Mouse (Mus musculus) myocyte (in vitro differentiated cells): ENCODE measurements at regions not wholly inside any gene's neighbourhood (a gene's known extent, or its start where the extent isn't known, plus 50 kb on each side); places are given as distances from the start of the nearest gene placed in this dataset.

Experiments used
- H3K27me3 ChIP-seq: one replicate; pipeline ENCODE4 v1.6.1; 2011; ENCODE audit not compliant: control insufficient read depth, insufficient read depth, insufficient read length
- H3K36me3 ChIP-seq: one replicate; pipeline ENCODE4 v1.6.1; 2011; ENCODE audit not compliant: control insufficient read depth, insufficient read depth
- H3K4me2 ChIP-seq: one replicate; pipeline ENCODE4 v1.6.1; 2011; ENCODE audit warnings: low read depth, control low read depth
- H3K4me3 ChIP-seq: one replicate; pipeline ENCODE4 v1.5.1; 2011; ENCODE audit warnings: mild to moderate bottlenecking, control low read depth, moderate library complexity
- H3K79me2 ChIP-seq: one replicate; pipeline ENCODE4 v1.6.1; 2011; ENCODE audit not compliant: control insufficient read depth, insufficient read depth
- H3ac ChIP-seq: one replicate; pipeline ENCODE4 v1.6.1; 2011; ENCODE audit not compliant: control insufficient read depth, insufficient read length
- CEBPB ChIP-seq: IDR thresholded peaks from 2 replicates; pipeline ENCODE4 v1.6.1; 2011; ENCODE audit warnings: mild to moderate bottlenecking, moderate library complexity; ENCODE audit not compliant: poor library complexity, insufficient read depth, severe bottlenecking
- E2F4 ChIP-seq: IDR thresholded peaks from one replicate; pipeline ENCODE4 v1.6.1; 2011; ENCODE audit warnings: mild to moderate bottlenecking, control low read depth, moderate library complexity; ENCODE audit not compliant: insufficient read depth
- MAX ChIP-seq: IDR thresholded peaks from one replicate; pipeline ENCODE4 v1.6.1; 2011; ENCODE audit warnings: low read depth, mild to moderate bottlenecking, control low read depth
- MYOD1 ChIP-seq, 3 experiments: IDR thresholded peaks; one replicate each; pipeline ENCODE4 v1.6.1; 2011; ENCODE audit warnings: control low read depth in 2 of 3, low read depth in 2 of 3, mild to moderate bottlenecking in 2 of 3, moderate library complexity in 1 of 3; ENCODE audit not compliant: insufficient read length in 2 of 3, control insufficient read depth in 1 of 3
- MYOG ChIP-seq, 3 experiments: IDR thresholded peaks; one replicate each; pipeline ENCODE4 v1.6.1; 2011; ENCODE audit warnings: control low read depth in 2 of 3, low read depth in 2 of 3, mild to moderate bottlenecking in 2 of 3; ENCODE audit not compliant: insufficient read length in 2 of 3, control insufficient read depth in 1 of 3, insufficient read depth in 1 of 3
- POLR2A ChIP-seq: IDR thresholded peaks from one replicate; pipeline ENCODE4 v1.6.1; 2011; ENCODE audit warnings: low read depth, mild to moderate bottlenecking, control low read depth, moderate library complexity; ENCODE audit not compliant: insufficient read length
- POLR2AphosphoS2 ChIP-seq: IDR thresholded peaks from one replicate; pipeline ENCODE4 v1.6.1; 2011; ENCODE audit warnings: low read depth, control low read depth; ENCODE audit not compliant: insufficient read length
- REST ChIP-seq: IDR thresholded peaks from one replicate; pipeline ENCODE4 v1.6.1; 2011; ENCODE audit warnings: mild to moderate bottlenecking, control low read depth, moderate library complexity; ENCODE audit not compliant: insufficient read depth, insufficient read length
- SRF ChIP-seq: IDR thresholded peaks from one replicate; pipeline ENCODE4 v1.6.1; 2011; ENCODE audit warnings: low read depth; ENCODE audit not compliant: control insufficient read depth, insufficient read length
- TCF12 ChIP-seq: IDR thresholded peaks from one replicate; pipeline ENCODE4 v1.6.1; 2011; ENCODE audit warnings: mild to moderate bottlenecking, control low read depth; ENCODE audit not compliant: poor library complexity, insufficient read depth, severe bottlenecking
- TCF3 ChIP-seq: IDR thresholded peaks from one replicate; pipeline ENCODE4 v1.6.1; 2011; ENCODE audit warnings: low read depth, control low read depth; ENCODE audit not compliant: insufficient read length
- USF1 ChIP-seq: IDR thresholded peaks from one replicate; pipeline ENCODE4 v1.6.1; 2011; ENCODE audit warnings: low read depth, mild to moderate bottlenecking, control low read depth, moderate library complexity

- no peaks in the 10 kb centered on the region for H3K27me3 ChIP-seq
- no peaks in the 10 kb centered on the region for H3K79me2 ChIP-seq
- H3K36me3 ChIP-seq = no peaks in the 10 kb centered on the region
- no peak overlapping the region for H3ac ChIP-seq
- no peak for TF ChIP-seq E2F4
- no peak for TF ChIP-seq MYOD1 (IDR thresholded peaks at IDR 0.05; ENCODE audit: control insufficient read depth in 1 of 3, insufficient read length in 2 of 3, low read depth in 2 of 3)
- TF ChIP-seq TCF3 = no peak
- no peak for TF ChIP-seq CEBPB
- no peak for TF ChIP-seq SRF
- TF ChIP-seq USF1 = no peak
- TF ChIP-seq POLR2A = no peak
- TF ChIP-seq POLR2AphosphoS2 = no peak
- H3K4me3 ChIP-seq = no peak overlapping the region
- peak overlapping the region; percentile 26 for H3K4me2 ChIP-seq
Measured at GRCm38 (mm10) chr13:97533896-97534666, 226.4 kb downstream of the Gm10260 start.

- no peaks in the 10 kb centered on the region for H3K36me3 ChIP-seq
Measured at GRCm38 (mm10) chr13:97531181-97531580, 229.3 kb downstream of the Gm10260 start.

GRCm38 (mm10) chr13:97530570-97530969, 229.9 kb downstream of the Gm10260 start:
- H3K4me2 ChIP-seq = no peak overlapping the region
- H3K36me3 ChIP-seq = no peaks in the 10 kb centered on the region
- no peak overlapping the region for H3ac ChIP-seq
- H3K27me3 ChIP-seq = no peaks in the 10 kb centered on the region
- TF ChIP-seq USF1 = no peak
- TF ChIP-seq MYOG (IDR thresholded peaks at IDR 0.05; ENCODE audit: control insufficient read depth in 1 of 3, insufficient read depth in 1 of 3, insufficient read length in 2 of 3, low read depth in 2 of 3) = no peak
- no peak for TF ChIP-seq POLR2AphosphoS2
- no peak for TF ChIP-seq REST
- TF ChIP-seq MYOD1 (IDR thresholded peaks at IDR 0.05; ENCODE audit: control insufficient read depth in 1 of 3, insufficient read length in 2 of 3, low read depth in 2 of 3) = no peak
- no peak for TF ChIP-seq TCF12
- TF ChIP-seq CEBPB = no peak
- no peak for TF ChIP-seq E2F4
- no peak for TF ChIP-seq MAX
- no peak for TF ChIP-seq SRF
- no peak for TF ChIP-seq TCF3
- no peak for TF ChIP-seq POLR2A
- H3K79me2 ChIP-seq = no peaks in the 10 kb centered on the region
- no peak overlapping the region for H3K4me3 ChIP-seq

More at GRCm38 (mm10) chr13:97531181-97531580, 229.3 kb downstream of the Gm10260 start:
- Histone ChIP-seq H3K4me3 (no peak overlapping the region), H3K79me2 (no peaks in the 10 kb centered on the region), H3ac (no peak overlapping the region), H3K4me2 (no peak overlapping the region), H3K27me3 (no peaks in the 10 kb centered on the region)
- no peak for TF ChIP-seq TCF3
- TF ChIP-seq USF1 = no peak
- no peak for TF ChIP-seq MYOG (IDR thresholded peaks at IDR 0.05; ENCODE audit: control insufficient read depth in 1 of 3, insufficient read depth in 1 of 3, insufficient read length in 2 of 3, low read depth in 2 of 3)
- no peak for TF ChIP-seq MYOD1 (IDR thresholded peaks at IDR 0.05; ENCODE audit: control insufficient read depth in 1 of 3, insufficient read length in 2 of 3, low read depth in 2 of 3)
- TF ChIP-seq MAX = no peak

GRCm38 (mm10) chr13:97527958-97528357, 232.5 kb downstream of the Gm10260 start:
- no peaks in the 10 kb centered on the region for H3K79me2 ChIP-seq
- no peaks in the 10 kb centered on the region for H3K36me3 ChIP-seq
- TF ChIP-seq POLR2AphosphoS2 = no peak
- no peak for TF ChIP-seq SRF
- no peak for TF ChIP-seq E2F4
- no peak for TF ChIP-seq MYOG (IDR thresholded peaks at IDR 0.05; ENCODE audit: control insufficient read depth in 1 of 3, insufficient read depth in 1 of 3, insufficient read length in 2 of 3, low read depth in 2 of 3)
- no peak for TF ChIP-seq MYOD1 (IDR thresholded peaks at IDR 0.05; ENCODE audit: control insufficient read depth in 1 of 3, insufficient read length in 2 of 3, low read depth in 2 of 3)
- TF ChIP-seq REST = no peak
- no peak for TF ChIP-seq TCF3
- no peak for TF ChIP-seq TCF12
- TF ChIP-seq USF1 = no peak
- no peak for TF ChIP-seq CEBPB
- TF ChIP-seq POLR2A = no peak
- TF ChIP-seq MAX = no peak
- no peak overlapping the region for H3K4me2 ChIP-seq
- H3K4me3 ChIP-seq = no peak overlapping the region
- no peak overlapping the region for H3ac ChIP-seq
- no peaks in the 10 kb centered on the region for H3K27me3 ChIP-seq

GRCm38 (mm10) chr13:97524847-97525434, 235.5 kb downstream of the Gm10260 start:
- Histone ChIP-seq H3K36me3 (no peaks in the 10 kb centered on the region), H3ac (no peak overlapping the region), H3K4me3 (no peak overlapping the region), H3K79me2 (no peaks in the 10 kb centered on the region), H3K27me3 (no peaks in the 10 kb centered on the region), H3K4me2 (no peak overlapping the region)
- no peak for TF ChIP-seq POLR2AphosphoS2
- no peak for TF ChIP-seq USF1
- no peak for TF ChIP-seq MYOD1 (IDR thresholded peaks at IDR 0.05; ENCODE audit: control insufficient read depth in 1 of 3, insufficient read length in 2 of 3, low read depth in 2 of 3)
- TF ChIP-seq POLR2A = no peak
- TF ChIP-seq SRF = no peak
- no peak for TF ChIP-seq CEBPB
- TF ChIP-seq REST = no peak
- no peak for TF ChIP-seq MYOG (IDR thresholded peaks at IDR 0.05; ENCODE audit: control insufficient read depth in 1 of 3, insufficient read depth in 1 of 3, insufficient read length in 2 of 3, low read depth in 2 of 3)
